Mouse (Mus musculus) intestine, embryonic 16.5 days (tissue): Measurements from ENCODE around the gene Rnf7. TPM values are rescaled to one million over a fixed set of nuclear protein-coding genes. Genes with fewer than 3 reads are reported as not detected.

Source experiments
- ATAC-seq: fragments of 200-750 bp; cut with Nextera tagmentation; 2 replicates; pipeline ENCODE4 v1.8.0; 2017; ENCODE audit warnings: moderate TSS enrichment, moderate library complexity
- H3K27ac ChIP-seq: fragments of 300-500 bp; sonication (generic); 2 replicates; pipeline ENCODE4 v1.5.1; 2014; ENCODE audit warnings: mild to moderate bottlenecking, low read length
- H3K27me3 ChIP-seq: fragments of 300-500 bp; sonication (generic); replicated peaks from 2 replicates; pipeline ENCODE4 v1.6.1; 2014; ENCODE audit warnings: low read length, control low read depth, mixed read lengths; ENCODE audit not compliant: control insufficient read depth, insufficient read depth
- H3K36me3 ChIP-seq: fragments of 300-500 bp; sonication (generic); 2 replicates; pipeline ENCODE4 v1.6.1; 2014; ENCODE audit warnings: low read length, control low read depth; ENCODE audit not compliant: control insufficient read depth, insufficient read depth
- H3K4me1 ChIP-seq: fragments of 300-500 bp; sonication (generic); 2 replicates; pipeline ENCODE4 v1.6.1; 2014; ENCODE audit warnings: low read length, control low read depth, mixed read lengths; ENCODE audit not compliant: control insufficient read depth, insufficient read depth
- H3K4me2 ChIP-seq: fragments of 300-500 bp; sonication (generic); 2 replicates; pipeline ENCODE4 v1.6.1; 2014; ENCODE audit warnings: low read depth, low read length, control low read depth
- H3K4me3 ChIP-seq: fragments of 300-500 bp; sonication (generic); 2 replicates; pipeline ENCODE4 v1.5.1; 2014; ENCODE audit warnings: mild to moderate bottlenecking, low read length
- H3K9ac ChIP-seq: fragments of 300-500 bp; sonication (generic); 2 replicates; pipeline ENCODE4 v1.6.1; 2014; ENCODE audit warnings: low read depth, low read length
- H3K9me3 ChIP-seq: fragments of 300-500 bp; sonication (generic); 2 replicates; pipeline ENCODE4 v1.6.1; 2016; ENCODE audit warnings: low read length, control low read depth; ENCODE audit not compliant: control insufficient read depth
- WGBS: fragments of 180-500 bp; shearing (Covaris S2); extraction: QIAGEN DNeasy Blood & Tissue Kit; methylation state at CpG from one replicate; pipeline ENCODE4 v1.1.7; 2014; 5-methylcytosine and 5-hydroxymethylcytosine counted together
- polyA plus RNA-seq: library from polyadenylated mRNA; unstranded; fragments of >200 nt; fragmentation: Nextera tagmentation; extraction: Ambion mirVana; gene quantifications from 2 replicates; pipeline ENCODE4 v1.2.1, GENCODE M21; 2015

Gene Rnf7
- polyA plus RNA-seq, 1 experiment from 2014 or later = 166 TPM

DNA sequence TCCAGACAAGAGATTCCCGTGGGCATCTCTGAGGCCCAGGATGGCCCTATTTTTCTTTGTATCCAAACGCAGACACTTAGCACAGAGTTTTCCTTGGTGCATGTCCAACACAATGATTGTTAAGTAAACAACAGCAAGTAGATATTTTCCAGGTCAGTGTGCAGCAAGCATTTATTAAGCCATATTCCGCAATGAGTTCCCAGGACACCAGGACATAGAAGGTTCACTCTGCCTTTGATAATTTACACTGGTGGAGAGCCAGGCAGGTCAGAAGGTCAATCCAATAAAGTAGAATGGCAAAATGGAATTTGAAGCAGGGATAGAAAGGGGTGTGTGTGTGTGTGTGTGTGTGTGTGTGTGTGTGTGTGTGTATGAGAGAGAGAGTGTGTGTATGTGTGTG is 47.4 kb downstream of the Rnf7 start:
- ATAC-seq = 0 out of 2 replicates have a peak, but pooled peaks have one; percentile 26
- no peak overlapping the region for H3K9ac ChIP-seq

DNA sequence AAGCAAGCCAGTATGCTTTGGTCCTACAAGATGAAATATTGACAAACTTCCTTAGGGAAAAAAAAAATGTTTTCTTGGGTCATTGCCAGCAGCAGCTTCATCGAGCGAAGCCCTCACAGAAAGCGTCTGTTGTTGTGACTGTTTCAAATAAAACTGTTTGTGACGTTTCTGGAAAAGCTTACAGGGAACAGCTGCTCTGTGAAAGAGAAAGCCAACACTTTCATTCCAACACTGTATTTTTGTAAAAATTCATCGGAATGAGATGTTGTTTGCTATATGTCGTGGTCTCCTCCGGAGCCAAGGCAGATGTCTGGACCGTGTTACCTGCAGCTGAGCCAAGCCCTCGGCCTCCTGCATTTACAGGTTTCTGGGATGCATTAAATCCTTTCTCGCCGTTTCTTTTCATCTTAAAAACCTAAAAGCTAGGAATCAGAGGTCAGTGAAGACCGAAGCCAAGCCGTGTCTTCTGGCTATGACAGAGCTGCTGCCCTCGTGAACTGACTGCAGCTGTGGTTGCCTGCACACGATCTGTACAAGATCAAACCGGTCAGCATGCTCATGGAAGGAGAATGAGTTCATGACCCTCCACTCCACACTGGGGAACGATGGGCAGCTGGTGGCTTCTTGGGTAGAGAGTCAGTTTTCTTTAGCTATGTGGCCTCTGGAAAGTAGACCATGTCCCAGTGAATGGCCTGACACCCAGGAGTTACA is 50.0 kb downstream of the Rnf7 start:
- no peak overlapping the region for H3K4me3 ChIP-seq
- WGBS = 59% methylated on average over 17 of the region's 17 CpGs
- peak; percentile 64; the same call in 1 of the 2 replicates for ATAC-seq
- no peak overlapping the region for H3K4me2 ChIP-seq
- no peaks in the 10 kb centered on the region for H3K27me3 ChIP-seq
- no peak overlapping the region for H3K9ac ChIP-seq
- peak overlapping the region; percentile 49 for H3K27ac ChIP-seq
- H3K36me3 ChIP-seq = no peaks in the 10 kb centered on the region
- 0 out of 2 replicates have a peak, but pooled peaks cover 4% of the 10 kb centered on the region for H3K4me1 ChIP-seq
- no peaks in the 10 kb centered on the region for H3K9me3 ChIP-seq

More for the DNA sequence above, 47.4 kb downstream of the Rnf7 start:
- H3K27me3 ChIP-seq = no peaks in the 10 kb centered on the region
- no peaks in the 10 kb centered on the region for H3K36me3 ChIP-seq
- WGBS = 48% methylated on average over 3 of the region's 3 CpGs
- no peak overlapping the region for H3K4me3 ChIP-seq
- H3K9me3 ChIP-seq = no peaks in the 10 kb centered on the region
- H3K4me2 ChIP-seq = no peak overlapping the region
- no peak overlapping the region for H3K27ac ChIP-seq
- H3K4me1 ChIP-seq = 0 out of 2 replicates have a peak, but pooled peaks cover 4% of the 10 kb centered on the region

DNA sequence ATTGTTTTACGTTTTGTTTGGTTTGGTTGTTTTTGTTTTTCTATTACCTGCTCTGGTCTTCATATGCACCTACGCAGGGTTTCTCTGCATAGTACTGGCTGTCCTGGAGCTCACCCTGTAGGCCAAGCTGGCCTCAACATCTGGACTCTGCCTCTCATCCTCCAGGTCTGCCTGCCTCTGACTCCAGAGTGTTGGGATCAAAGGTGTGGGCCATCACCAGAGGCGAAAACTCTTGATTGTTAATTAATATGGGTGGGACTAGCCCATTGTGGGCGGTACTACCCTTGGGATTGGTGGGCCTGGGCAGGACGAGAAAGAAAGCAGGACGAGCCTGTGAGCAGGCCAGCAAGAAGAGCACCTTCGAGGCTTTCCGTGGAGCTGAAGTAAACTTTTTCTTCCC is 54.4 kb downstream of the Rnf7 start:
- 0 out of 2 replicates have a peak, but pooled peaks have one; percentile 34 for ATAC-seq
- no peaks in the 10 kb centered on the region for H3K4me1 ChIP-seq
- no peak overlapping the region for H3K9ac ChIP-seq
- H3K27me3 ChIP-seq = no peaks in the 10 kb centered on the region
- 43% methylated on average over 8 of the region's 8 CpGs for WGBS
- H3K27ac ChIP-seq = no peak overlapping the region
- H3K36me3 ChIP-seq = no peaks in the 10 kb centered on the region
- H3K4me2 ChIP-seq = no peak overlapping the region
- H3K9me3 ChIP-seq = no peaks in the 10 kb centered on the region
- no peak overlapping the region for H3K4me3 ChIP-seq

Other genes with a start within 250 kb of the Rnf7 start
- 121 and 129 TPM in 2 replicates for gene Atp1b3, start 114.2 kb downstream of the Rnf7 start, polyA plus RNA-seq
- gene Gm28729, start 46.6 kb upstream of the Rnf7 start, polyA plus RNA-seq = not detected in 2 replicates
- 13.7 and 15.3 TPM in 2 replicates for gene Rasa2, start 152.9 kb upstream of the Rnf7 start, polyA plus RNA-seq